Mouse (Mus musculus): Measurements from ENCODE around the gene Nnat. TPM values are rescaled to one million over a fixed set of nuclear protein-coding genes. Genes with fewer than 3 reads are reported as not detected.

The Nnat gene
- total RNA-seq, 2 experiments from 2014 or later = 225 to 280 TPM

DNA sequence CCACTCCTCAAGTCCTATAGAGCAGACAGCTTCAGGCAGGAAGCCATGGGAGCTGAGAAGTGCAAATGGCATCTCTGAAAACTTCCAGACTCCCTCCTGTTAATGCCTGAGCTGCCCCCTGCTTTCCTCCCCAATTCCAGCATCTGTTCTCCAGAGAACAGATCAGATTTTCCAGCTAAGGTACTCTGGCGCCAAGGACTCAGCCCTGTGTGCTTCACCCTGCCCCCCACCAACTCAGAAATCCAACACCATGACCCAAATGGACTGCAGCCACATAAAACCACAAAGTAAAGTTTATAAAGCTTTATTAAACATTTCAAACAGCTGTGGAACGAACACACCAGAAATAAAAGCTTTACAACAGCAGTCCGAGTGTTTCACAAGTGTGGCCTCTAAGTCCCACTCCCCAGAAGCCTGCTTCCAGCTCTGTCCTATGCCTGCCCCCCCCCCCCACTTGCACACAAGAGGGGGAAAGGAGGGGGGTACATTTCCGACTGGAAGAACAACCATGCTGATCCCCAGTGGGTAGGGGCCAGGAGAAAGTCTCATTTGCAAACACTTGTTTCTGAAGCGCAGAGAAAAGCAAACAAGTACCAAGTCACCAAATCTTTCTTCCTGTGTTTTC is 3.7 kb upstream of the Nnat start:
- no peak for DNase-seq (ENCODE audit: extremely low spot score in 1 of 2, low spot score in 2 of 2)
- Histone ChIP-seq H3K4me3 (no peak overlapping the region), H3K27ac (no peak overlapping the region)
- intact Hi-C loops (cut with DNase I) = no loop called here
- TF ChIP-seq CTCF (IDR thresholded peaks at IDR 0.05) = no peak

DNA sequence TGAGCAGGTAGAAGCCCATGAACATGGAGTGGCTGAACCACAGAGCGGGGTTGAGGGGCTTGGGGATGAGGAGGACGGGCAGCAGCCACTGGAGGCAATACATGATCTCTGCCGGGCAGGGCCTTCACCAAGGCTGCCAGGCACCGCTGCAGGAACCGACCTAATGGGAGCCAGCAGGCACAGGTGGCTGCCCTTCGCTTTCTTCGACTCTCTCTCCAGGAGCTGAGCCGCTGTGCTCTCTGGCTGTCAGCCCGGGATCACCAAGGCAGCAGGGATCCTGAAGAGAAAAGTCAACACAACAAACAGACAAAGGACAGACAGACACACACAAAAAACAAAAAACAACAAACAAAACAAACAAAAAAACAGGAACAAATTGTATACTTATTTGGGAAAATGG is 1.8 kb upstream of the Nnat start:
- DNase-seq (ENCODE audit: extremely low spot score in 1 of 2, low spot score in 2 of 2) = no peak
- no peak for TF ChIP-seq CTCF (IDR thresholded peaks at IDR 0.05)
- Histone ChIP-seq H3K27ac (no peak overlapping the region), H3K4me3 (no peak overlapping the region)
- intact Hi-C loops (cut with DNase I) = no loop called here

DNA sequence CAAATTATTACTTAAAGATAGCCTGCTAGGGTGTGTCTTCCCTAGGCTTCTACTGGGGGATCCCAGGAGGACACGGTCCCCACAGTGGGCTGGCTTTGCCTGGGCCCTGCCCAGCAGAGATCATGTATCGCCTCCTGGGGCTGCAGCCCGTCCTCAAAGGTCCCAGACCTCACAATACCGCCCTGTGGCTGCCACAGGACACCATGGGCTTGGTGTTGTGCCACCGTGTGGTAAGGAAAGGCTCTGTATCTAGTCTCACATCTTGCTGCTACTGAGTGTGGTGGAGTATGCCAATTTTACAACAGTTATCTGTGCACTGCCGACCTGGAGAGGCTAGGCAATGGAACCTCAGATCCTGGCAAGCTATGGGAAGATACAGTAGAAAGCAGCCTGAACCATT is 1.4 kb upstream of the Nnat start:
- DNase-seq (ENCODE audit: extremely low spot score in 1 of 2, low spot score in 2 of 2) = no peak
- intact Hi-C loops (cut with DNase I) = no loop called here
- no peak overlapping the region for H3K27ac ChIP-seq

DNA sequence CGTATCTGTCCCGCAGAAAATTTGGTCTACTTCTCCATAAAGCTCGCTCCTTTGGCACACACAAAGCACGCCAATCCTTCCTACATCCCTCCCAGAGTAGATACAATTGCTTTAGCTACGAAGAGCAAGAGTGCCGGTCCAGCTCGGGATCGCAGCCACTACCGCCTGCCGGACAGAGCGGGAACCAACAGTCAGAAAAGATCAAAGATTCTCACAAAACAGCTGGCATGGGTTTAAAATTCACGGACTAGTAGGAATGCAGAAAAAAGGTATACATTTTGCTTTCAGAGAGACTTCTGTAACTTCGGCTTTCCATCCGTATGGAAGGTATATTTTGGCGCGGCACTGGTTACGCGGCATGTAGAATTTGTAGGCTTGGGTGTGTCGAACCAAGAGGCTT is 438 bp upstream of the Nnat start:
- H3K4me3 ChIP-seq = no peak overlapping the region
- peak; percentile 13 for TF ChIP-seq CTCF (IDR thresholded peaks at IDR 0.05)
- H3K27ac ChIP-seq = no peak overlapping the region
- intact Hi-C loops (cut with DNase I) = no loop called here
- DNase-seq (ENCODE audit: extremely low spot score in 1 of 2, low spot score in 2 of 2) = no peak

More for the DNA sequence above, 1.4 kb upstream of the Nnat start:
- TF ChIP-seq CTCF (IDR thresholded peaks at IDR 0.05) = peak; percentile 51
- no peak overlapping the region for H3K4me3 ChIP-seq

DNA sequence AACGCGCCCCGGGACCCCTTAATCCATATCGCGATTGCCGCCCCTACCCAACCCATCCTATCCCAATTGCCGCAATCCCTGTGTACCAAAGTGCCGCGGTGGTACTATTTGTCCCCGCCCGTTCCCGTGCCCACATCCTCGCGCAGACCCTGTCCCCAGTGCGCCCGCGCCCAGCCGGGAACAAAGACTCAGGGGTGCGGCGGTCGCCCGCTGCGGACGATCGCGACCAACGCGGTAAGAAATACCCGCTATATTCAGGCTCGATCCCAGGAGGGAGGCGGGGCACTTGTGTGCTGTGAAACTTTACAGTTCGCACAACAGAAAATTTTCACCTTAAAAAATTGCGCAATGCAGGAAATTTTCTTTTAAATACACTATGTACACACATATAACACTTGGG is 424 bp downstream of the Nnat start:
- Histone ChIP-seq H3K4me3 (peak overlapping the region; percentile 38), H3K27ac (no peak overlapping the region)
- DNase-seq (ENCODE audit: extremely low spot score in 1 of 2, low spot score in 2 of 2) = no peak
- no peak for TF ChIP-seq CTCF (IDR thresholded peaks at IDR 0.05)
- intact Hi-C loops (cut with DNase I) = no loop called here

DNA sequence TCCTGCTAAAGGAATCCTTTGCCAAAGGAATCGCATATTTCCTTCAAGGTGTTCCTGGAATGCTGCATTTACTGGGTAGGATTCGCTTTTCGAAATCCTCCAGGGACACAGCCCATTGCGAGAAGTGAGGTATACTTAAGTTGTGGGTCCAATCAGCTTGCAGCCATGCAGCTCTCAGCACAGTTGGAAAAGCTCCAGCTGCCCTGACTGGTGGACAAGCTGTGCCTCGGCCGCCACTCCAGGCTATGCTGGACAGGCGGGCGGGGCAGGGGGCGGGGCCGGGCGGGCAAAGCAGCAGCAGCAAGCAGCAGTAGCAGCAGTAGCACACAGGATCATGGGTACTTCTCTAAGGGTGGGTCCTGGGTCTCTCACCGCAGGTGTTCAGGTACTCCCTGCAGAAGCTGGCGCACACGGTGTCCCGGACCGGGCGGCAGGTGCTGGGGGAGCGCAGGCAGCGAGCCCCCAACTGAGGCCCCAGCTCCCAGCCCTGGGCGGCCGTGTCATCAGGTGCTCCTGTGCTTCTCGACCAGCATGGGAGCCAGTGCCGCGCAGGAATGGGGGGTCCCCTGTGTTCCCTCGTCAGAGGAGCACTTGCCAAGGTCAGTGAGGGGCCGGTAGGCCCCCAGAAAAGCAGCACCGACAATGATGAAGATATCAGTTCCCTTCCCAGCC is 1.4 kb downstream of the Nnat start:
- DNase-seq (ENCODE audit: extremely low spot score in 1 of 2, low spot score in 2 of 2) = peak in 1 of 2 experiments; percentile 60
- no peak for TF ChIP-seq CTCF (IDR thresholded peaks at IDR 0.05)
- Histone ChIP-seq H3K27ac (no peak overlapping the region), H3K4me3 (peak overlapping the region; percentile 38)
- intact Hi-C loops (cut with DNase I) = no loop called here

DNA sequence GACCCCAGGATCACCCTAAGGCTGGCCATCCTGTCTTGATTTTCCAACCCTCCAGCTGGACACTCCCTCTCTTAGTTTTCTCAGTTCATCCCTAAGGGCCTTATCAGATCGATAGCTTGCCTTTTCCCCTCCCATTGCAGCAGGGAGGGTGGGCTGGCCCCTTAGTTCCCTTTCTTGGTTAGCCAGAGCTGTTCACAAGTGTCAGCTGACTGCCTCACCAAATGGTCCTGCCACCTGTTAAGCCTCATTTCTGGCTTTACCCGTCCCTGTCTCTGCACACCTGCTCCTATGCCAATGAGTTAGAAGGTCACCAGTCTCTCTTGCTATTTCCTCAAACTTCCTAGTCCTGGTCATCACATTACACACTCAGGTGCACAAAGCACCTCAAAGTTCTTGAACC is 3.2 kb downstream of the Nnat start:
- H3K4me3 ChIP-seq = no peak overlapping the region
- no peak overlapping the region for H3K27ac ChIP-seq
- intact Hi-C loops (cut with DNase I) = no loop called here
- DNase-seq (ENCODE audit: extremely low spot score in 1 of 2, low spot score in 2 of 2) = no peak
- TF ChIP-seq CTCF (IDR thresholded peaks at IDR 0.05) = no peak

DNA sequence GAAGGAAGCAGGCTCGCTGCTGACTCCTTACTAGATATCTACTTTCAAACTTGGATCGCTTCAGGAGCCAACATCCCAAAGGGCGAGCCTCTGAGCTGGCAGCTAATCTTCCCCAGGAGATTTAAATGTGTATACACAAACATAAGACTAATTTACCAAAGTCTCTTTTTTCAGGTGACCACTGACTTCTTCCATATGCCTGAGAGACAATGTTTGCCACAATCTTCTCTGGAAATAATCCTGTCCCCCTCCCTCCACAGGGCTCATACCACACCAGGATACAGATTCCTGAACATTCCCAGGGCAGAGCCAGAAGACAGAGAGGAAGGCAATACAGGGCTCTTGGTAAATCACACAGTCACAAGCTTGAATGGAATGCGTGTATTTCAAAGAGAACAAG is 4.8 kb downstream of the Nnat start:
- TF ChIP-seq CTCF (IDR thresholded peaks at IDR 0.05) = no peak
- intact Hi-C loops (cut with DNase I) = no loop called here
- no peak for DNase-seq (ENCODE audit: extremely low spot score in 1 of 2, low spot score in 2 of 2)
- Histone ChIP-seq H3K27ac (no peak overlapping the region), H3K4me3 (no peak overlapping the region; the same call in 1 of the 2 replicates)

DNA sequence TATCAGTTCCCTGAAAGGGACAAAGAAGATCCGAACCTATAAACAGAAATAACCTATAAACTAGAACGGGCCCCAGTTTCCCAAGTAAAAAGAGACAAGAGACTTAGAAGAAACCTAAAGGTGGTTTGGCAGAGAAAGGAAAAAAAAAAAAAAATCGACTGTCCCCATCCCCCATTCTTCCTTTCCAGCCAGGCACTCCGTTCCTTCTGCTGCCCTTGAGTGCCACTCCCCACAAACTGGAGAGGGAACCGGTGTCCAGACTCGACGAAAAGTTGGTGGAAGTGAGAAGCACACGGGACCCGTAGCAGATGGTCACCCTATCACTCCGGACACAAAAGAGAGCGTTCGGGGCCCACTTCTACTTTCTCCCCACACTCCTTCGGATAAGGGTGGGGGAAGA is 5.6 kb downstream of the Nnat start:
- no peak for TF ChIP-seq CTCF (IDR thresholded peaks at IDR 0.05)
- peak overlapping the region; percentile 100 for H3K27ac ChIP-seq
- DNase-seq (ENCODE audit: extremely low spot score in 1 of 2, low spot score in 2 of 2) = no peak
- intact Hi-C loops (cut with DNase I) = no loop called here
- peak overlapping the region; percentile 100 for H3K4me3 ChIP-seq

DNA sequence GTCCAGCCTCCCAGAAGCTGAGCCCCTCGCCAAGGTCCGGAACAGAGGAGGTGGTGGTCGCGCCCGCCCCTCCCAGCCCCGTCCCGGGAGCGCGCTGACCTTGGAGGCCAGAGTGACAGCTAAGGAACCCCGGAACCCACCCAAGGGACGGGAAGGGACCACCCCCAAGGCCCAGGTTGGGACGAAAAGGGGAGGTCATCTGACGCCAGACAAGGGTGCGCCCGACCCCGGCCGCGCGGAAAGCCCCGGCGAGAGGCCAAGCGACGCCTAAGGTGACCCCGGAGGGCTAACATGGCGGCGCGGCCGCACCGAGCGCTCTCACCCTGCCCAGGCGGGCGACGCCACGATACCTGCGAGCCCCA is 6.0 kb downstream of the Nnat start:
- no peak for TF ChIP-seq CTCF (IDR thresholded peaks at IDR 0.05)
- intact Hi-C loops (cut with DNase I) = no loop called here
- peak overlapping the region; percentile 100 for H3K4me3 ChIP-seq
- peak overlapping the region; percentile 100 for H3K27ac ChIP-seq
- DNase-seq (ENCODE audit: extremely low spot score in 1 of 2, low spot score in 2 of 2) = no peak

DNA sequence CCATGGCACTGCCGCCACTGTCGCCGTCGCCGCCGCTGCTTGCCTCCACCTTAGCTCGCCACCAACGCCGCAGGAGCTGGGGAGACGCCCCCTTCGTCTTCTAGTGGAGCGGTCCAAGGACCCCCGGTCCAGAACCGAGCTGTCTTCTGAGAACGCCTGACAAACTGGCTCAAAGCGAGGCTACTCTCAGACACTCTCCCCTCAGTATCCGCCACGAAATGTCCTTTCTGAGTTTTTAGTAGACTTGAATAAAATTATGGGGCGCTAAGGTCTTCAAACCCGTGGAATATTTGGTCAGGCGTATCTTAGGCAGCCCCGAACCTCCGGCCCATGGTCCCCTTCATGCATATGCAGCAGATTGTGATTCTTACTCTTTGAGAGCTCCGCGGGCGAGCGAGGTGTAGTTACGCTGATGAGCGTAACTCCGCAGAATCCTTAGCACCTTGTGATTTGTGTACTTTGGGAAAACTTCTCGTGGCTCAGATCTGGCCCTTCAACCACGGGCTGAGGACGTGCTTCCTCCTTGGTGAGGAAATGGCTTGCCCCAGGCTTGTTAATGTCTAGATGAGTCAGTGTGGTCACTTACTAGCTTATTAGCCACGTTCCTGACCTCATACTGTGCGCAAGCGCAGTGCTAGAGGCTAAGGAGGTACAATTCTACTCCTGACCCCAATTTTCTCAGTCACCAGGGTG is 6.5 kb downstream of the Nnat start:
- DNase-seq (ENCODE audit: extremely low spot score in 1 of 2, low spot score in 2 of 2) = peak; percentile 79 to 82
- Histone ChIP-seq H3K27ac (peak overlapping the region; percentile 100), H3K4me3 (peak overlapping the region; percentile 100)
- intact Hi-C loops (cut with DNase I) = no loop called here
- TF ChIP-seq CTCF (IDR thresholded peaks at IDR 0.05) = no peak

DNA sequence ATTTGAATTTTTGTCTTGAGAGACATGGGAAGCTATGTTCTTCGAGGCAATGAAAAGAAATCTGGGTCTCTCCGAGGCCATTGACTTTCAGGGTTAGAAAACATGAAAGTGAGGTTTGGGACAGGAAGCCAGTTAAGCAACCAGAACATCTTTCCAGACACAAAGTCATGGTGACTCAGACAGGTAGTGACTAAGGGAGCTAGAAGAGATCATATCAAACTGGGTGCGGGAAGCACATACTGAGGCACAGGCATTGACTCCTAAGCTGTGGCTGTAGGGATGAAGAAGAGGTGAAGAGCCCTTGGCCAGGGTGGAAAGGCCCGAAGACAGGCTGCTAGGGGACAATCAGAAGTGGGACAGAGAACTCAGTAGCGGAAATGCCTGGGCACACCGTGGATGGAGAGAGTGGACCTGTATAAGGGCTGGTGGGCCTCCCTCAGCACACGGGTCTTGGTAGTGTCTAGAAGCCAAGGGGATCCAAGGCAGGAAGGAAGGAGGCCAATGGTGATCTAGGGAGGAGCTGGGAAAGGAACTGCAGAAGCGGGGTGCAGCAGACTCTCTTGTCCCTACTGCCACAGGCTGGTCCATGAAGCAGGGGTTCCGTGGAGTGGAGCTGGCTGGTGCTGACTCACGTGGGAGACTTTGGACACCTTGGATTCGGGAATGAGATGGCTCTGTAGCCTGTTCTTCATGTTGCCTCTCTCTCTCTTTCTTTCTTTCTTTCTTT is 7.5 kb downstream of the Nnat start:
- no peak for TF ChIP-seq CTCF (IDR thresholded peaks at IDR 0.05)
- Histone ChIP-seq H3K4me3 (no peak overlapping the region; the same call in 1 of the 2 replicates), H3K27ac (no peak overlapping the region; the same call in 1 of the 2 replicates)
- no peak for DNase-seq (ENCODE audit: extremely low spot score in 1 of 2, low spot score in 2 of 2)
- intact Hi-C loops (cut with DNase I) = no loop called here
